Mouse (Mus musculus): ENCODE data around the gene Pum2.
"Not testable (repeated sequence)": the region's sequence is repeated elsewhere in the genome, so short reads cannot be mapped to it uniquely, and the experiment has no call there.

GRCm38 (mm10) chr12:8640186-8640585 is 33.7 kb upstream of the Pum2 start:
- not testable (repeated sequence) for TF ChIP-seq CTCF (IDR thresholded peaks at IDR 0.05; ENCODE audit: extremely low read depth, insufficient read depth, insufficient read length, insufficient replicate concordance); POLR2A (IDR thresholded peaks at IDR 0.05; ENCODE audit: low read depth, low read length)

All from spleen, adult 2 months (tissue).